Mouse (Mus musculus): ENCODE results near the gene Tsr3.
"Not testable (repeated sequence)": the region's sequence is repeated elsewhere in the genome, so short reads cannot be mapped to it uniquely, and the experiment has no call there.

GRCm38 (mm10) chr17:25231621-25232020 lies 8.3 kb upstream of the Tsr3 start:
- not testable (repeated sequence) for TF ChIP-seq CTCF (IDR thresholded peaks at IDR 0.05; ENCODE audit: low read depth, low read length); POLR2A (IDR thresholded peaks at IDR 0.05; ENCODE audit: extremely low read depth, insufficient read depth, low read length)

All from liver, adult 2 months (tissue).